Mouse (Mus musculus): ENCODE results near the gene Hist1h3b.

- TF ChIP-seq TCF12 (IDR thresholded peaks at IDR 0.05; ENCODE audit: insufficient read depth, poor library complexity, severe bottlenecking) (no peak), POLR2A (IDR thresholded peaks at IDR 0.05; ENCODE audit: insufficient read length, low read depth) (no peak), E2F4 (IDR thresholded peaks at IDR 0.05; ENCODE audit: insufficient read depth) (no peak), USF1 (IDR thresholded peaks at IDR 0.05; ENCODE audit: low read depth) (no peak), POLR2AphosphoS2 (IDR thresholded peaks at IDR 0.05; ENCODE audit: insufficient read length, low read depth) (no peak)
Measured at GRCm38 (mm10) chr13:23779025-23779424, 27.0 kb downstream of the Hist1h3b start.

Data from myocyte (in vitro differentiated cells).